Mouse (Mus musculus) brain, embryonic 18.5 days (tissue): ENCODE results near the gene Foxn4.

Experiments
- DNase-seq: peaks from one replicate; pipeline ENCODE4 v3.0.0-alpha.2; 2012; ENCODE audit warnings: low read depth, low spot score

Foxn4 gene

DNA sequence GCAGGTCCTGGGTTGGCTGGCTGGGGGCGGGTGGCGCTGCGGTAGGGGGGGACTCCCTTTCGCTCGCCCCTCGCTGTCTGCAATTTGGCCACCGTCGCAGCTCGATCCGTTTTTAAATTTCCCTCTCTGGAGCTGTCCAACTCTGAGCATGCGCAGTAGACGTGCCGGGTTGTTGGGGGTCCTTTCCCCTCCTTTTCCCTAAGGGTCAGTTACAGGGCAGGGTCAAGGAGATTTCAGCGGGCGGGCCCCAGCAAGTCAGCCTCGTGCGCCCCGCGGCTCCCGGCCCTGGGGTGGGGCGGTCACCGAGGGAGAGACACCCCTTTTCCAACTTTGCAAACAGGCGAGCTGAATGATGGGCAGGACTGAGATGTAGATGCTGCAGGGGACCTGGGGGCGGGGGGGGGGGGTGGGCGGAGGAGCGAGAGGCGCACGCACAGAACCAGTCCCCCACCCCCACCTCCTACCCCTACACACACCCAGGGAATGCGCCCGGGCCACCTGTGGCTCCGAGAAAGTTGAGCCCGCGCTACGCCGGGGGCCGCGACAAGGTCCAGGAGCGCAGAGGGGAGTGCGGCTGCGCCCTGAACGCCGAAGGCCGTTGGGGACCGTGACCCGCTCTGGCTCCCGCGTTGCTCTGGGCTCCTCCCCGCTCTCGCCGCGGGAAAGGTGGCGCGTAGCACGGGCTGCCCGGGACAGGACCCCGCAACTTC, at the start of gene Foxn4:
TSS of gene Foxn4 (minus strand) at position 115 of the 710 bp plus-strand sequence.
- DNase-seq, result no peak

GRCm38 (mm10) chr5:114323105-114323790, 49.6 kb upstream of the Foxn4 start:
- no peak for DNase-seq

GRCm38 (mm10) chr5:114309680-114310036, 36.1 kb upstream of the Foxn4 start:
- no peak for DNase-seq

- DNase-seq, result no peak
Measured at GRCm38 (mm10) chr5:114308765-114309679, 35.4 kb upstream of the Foxn4 start.

- DNase-seq, result no peak
Measured at GRCm38 (mm10) chr5:114306496-114306895, 32.9 kb upstream of the Foxn4 start.

GRCm38 (mm10) chr5:114303166-114303565, 29.6 kb upstream of the Foxn4 start:
- DNase-seq, result no peak

DNA sequence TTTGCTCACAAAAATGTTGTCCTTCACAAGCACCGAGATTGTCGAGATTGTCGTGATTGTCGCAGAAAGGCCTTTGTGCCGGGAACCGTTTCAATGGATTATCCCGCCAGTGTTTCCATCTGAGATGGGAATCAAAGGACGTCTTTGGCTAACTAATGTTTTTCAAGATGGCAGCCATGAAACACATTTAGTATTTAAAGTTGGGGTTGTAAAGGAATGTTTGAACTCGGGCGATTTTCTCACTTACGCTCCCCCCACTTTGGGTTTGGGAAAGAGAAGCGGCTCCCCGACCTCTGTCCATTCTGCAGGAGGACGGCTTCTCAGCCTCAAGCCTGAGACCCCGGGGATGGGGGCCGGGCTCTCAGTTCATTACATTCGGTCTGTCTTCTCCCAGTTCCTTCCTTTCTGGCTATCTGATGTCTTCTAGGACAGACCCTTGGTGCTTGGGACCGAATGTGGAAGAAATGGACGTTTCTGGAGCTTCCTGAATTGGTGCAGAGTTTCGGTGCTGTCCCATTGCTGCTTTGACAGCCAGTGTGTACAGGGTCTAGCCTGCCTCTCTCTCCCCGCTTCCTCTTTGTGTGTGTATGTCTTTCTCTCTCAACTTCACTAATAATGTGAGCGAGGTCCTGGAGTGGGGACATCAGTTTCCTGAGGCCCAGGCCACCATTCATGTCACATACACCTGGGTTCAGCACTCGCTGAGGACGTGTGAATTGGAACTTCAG, 26.4 kb upstream of the Foxn4 start:
- DNase-seq, result no peak

DNA sequence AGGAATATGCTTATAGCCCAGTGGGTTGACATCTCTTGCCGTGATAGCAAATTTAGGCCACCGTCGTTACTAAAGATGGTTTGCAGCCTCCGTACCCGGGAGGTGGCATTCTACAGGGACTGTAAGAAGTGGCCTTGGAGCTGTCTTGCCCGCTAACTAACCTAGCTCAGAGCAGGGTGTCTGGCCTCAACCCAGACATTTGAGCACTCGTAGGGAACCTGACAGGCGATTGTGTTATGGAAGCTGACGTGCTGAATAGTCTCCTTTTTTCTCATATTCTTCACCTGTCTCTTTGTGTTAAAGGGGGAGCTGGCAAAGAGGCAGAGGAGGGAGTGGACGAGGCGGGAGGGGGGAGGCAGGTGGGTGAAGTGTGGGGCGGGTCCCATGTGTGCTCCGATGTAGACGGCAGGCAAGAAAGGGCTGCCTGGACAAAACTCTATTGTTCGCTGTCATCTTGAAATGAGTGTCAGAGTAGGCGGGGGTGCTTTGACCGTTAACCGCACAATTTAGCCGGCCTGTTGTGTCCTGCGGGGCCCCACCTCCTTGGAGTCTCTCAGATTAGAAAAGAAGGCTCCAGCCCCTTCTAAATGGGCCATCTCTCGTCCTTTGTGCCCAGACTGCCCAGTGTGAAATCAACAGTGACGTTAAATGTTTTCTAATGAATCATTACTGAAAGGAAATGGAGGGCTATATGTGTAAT, 25.7 kb upstream of the Foxn4 start:
- DNase-seq, result no peak

GRCm38 (mm10) chr5:114298212-114298894, 24.7 kb upstream of the Foxn4 start:
- DNase-seq, result no peak

DNA sequence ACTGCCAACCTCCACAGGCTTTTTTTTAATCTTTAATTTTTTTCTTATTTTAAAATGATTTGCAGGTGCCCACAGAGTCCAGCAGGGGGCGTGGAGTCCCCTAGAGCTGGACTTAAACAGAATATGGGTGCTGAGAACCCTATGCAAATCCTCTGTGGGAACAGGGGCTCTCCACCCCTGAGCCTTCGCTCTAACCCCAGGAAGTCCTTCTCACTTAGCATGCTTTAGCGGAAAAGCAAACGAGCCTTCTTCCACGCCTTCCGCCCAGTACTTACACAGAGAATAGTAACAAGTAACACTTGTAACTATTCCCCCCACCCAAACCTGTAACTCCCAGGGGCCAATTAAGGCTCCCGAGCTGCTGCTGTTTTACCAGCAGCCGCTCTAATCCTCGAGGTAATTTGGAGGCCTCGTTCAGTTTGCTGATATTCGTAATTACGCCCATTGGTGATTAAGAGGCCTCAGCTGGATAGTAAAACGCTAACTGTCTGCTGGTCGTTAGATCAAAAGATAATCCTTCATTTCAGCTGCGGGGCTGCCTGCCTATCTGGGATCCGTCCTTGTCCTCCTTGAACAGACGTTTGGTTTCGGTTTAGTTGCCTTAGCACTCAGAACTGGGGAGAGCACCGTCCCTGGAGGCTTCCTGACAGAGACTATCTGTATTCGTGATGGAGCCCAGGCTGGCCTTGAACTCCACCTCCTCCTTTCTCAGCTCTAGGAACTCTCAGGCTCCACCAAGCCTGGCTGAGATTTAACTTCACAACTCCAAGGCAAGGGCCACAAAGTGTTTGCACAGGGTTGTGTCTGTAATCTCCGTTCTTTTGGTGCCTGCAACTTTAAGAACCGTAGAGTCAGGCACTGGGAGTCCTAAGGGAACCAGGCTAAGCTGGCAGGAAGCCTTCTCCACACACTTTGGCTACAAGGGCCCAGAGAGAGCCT, 23.4 kb upstream of the Foxn4 start:
- no peak for DNase-seq

GRCm38 (mm10) chr5:114290004-114290403, 16.4 kb upstream of the Foxn4 start:
- no peak for DNase-seq

- no peak for DNase-seq
Measured at GRCm38 (mm10) chr5:114288874-114289273, 15.3 kb upstream of the Foxn4 start, which contains the start of gene Myo1h. Gene Myo1h, plus strand, starts transcription at chr5:114289166.

GRCm38 (mm10) chr5:114288396-114288795, 14.8 kb upstream of the Foxn4 start:
- no peak for DNase-seq

GRCm38 (mm10) chr5:114286872-114287571, 13.4 kb upstream of the Foxn4 start:
- no peak for DNase-seq

- no peak for DNase-seq
Measured at GRCm38 (mm10) chr5:114286102-114286501, 12.5 kb upstream of the Foxn4 start.

GRCm38 (mm10) chr5:114285398-114285700, 11.7 kb upstream of the Foxn4 start:
- DNase-seq, result no peak

GRCm38 (mm10) chr5:114284604-114285397, 11.2 kb upstream of the Foxn4 start:
- no peak for DNase-seq

DNA sequence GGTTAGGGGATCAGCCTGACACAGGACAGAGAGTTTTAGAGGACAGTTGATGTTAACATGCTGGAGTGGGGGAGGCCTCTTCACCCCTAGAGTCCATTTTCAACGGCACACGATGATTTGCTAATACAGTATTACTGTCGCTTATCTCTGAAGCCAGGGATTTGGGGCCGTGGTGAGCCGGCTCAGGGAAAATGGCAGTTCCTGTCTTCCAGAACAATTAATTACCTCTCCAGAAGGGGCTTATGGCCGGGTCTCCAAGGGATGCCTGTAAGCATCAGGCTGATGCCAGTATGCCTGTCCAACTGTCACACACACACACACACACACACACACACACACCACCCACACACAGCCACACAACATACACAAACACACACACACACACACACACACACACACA, 8.7 kb upstream of the Foxn4 start:
- no peak for DNase-seq
